ENCODE assay signal across 19 mouse cellular contexts in genomic region chr4:102495001-102495400, GRCm38 (mm10).
DNase-seq lines count a peak whose midpoint lies in the region; TF ChIP-seq lines count a peak whose summit lies in the region.
"Had no signal": no experiment of that assay in that cellular context is flagged by ENCODE, and none has a peak within 500 bp of the region (broad histone marks: within the 10 kb centered on the region; RNA-seq: fewer than 3 reads in every experiment).

No protein-coding gene starts in this region.

- H3K27ac ChIP-seq in gastrocnemius, adult 2 months: peak overlapping the region; percentile 78
- H3K27ac ChIP-seq in layer of hippocampus, adult 2 months: peak overlapping the region; percentile 8; the same call in 1 of the 2 replicates
- H3K27ac ChIP-seq: embryonic facial prominence, embryonic 13.5 days; hindbrain, embryonic 14.5 days; limb, embryonic 12.5 days; liver, embryonic 12.5 days; stomach, postnatal 0 days had no signal

- no peak for TF ChIP-seq CTCF in gastrocnemius, adult 2 months (IDR thresholded peaks at IDR 0.05)
- TF ChIP-seq CTCF in layer of hippocampus, adult 2 months (conservative IDR thresholded peaks at IDR 0.05): no peak

- H3K4me3 ChIP-seq in gastrocnemius, adult 2 months: peak overlapping the region; percentile 7; the same call in 1 of the 2 replicates
- H3K4me3 ChIP-seq in layer of hippocampus, adult 2 months: no peak overlapping the region
- H3K4me3 ChIP-seq: embryonic facial prominence, embryonic 13.5 days; forebrain, embryonic 15.5 days; heart, embryonic 12.5 days; limb, embryonic 12.5 days; liver, embryonic 12.5 days had no signal

- intact Hi-C loops in gastrocnemius, adult 2 months (cut with DNase I): no loop called here
- intact Hi-C loops in left cerebral cortex, postnatal 36 days (cut with DNase I): no loop called here

- no peak for DNase-seq in gastrocnemius, adult 2 months
- DNase-seq in gastrocnemius, postnatal 25 days: no peak
- DNase-seq in layer of hippocampus, adult 2 months (ENCODE audit: low spot score in 2 of 2): no peak
- no peak for DNase-seq in layer of hippocampus, postnatal 10 days (ENCODE audit: low spot score in 2 of 2)
- peak; percentile 22 for DNase-seq in urinary bladder, postnatal 14 days (ENCODE audit: low spot score)
- no peak for DNase-seq in urinary bladder, adult 2 months (ENCODE audit: low spot score)
- no peak for DNase-seq in left cerebral cortex, postnatal 36 days (ENCODE audit: low spot score in 2 of 2)
- DNase-seq: adrenal gland, adult 8-10 months; B cell, adult 2 months; cerebellum, postnatal 14 days; kidney, adult 18-20 months; lung, adult 18-20 months had no signal
